Mouse (Mus musculus) liver, embryonic 15.5 days (tissue): ENCODE measurements around the gene Naxd. TPM values are rescaled to one million over a fixed set of nuclear protein-coding genes. Genes with fewer than 3 reads are reported as not detected.
"Not testable (repeated sequence)": the region's sequence is repeated elsewhere in the genome, so short reads cannot be mapped to it uniquely, and the experiment has no call there.

ENCODE experiments used
- ATAC-seq: fragments of 200-750 bp; cut with Nextera tagmentation; 2 replicates; pipeline ENCODE4 v1.8.0; 2017; ENCODE audit warnings: moderate number of reproducible peaks, mild to moderate bottlenecking, moderate library complexity; ENCODE audit not compliant: insufficient read depth
- H3K27ac ChIP-seq: fragments of 300-500 bp; sonication (generic); replicated peaks from 2 replicates; pipeline ENCODE4 v1.5.1; 2015; ENCODE audit warnings: mild to moderate bottlenecking, inconsistent platforms
- H3K27me3 ChIP-seq: fragments of 300-500 bp; sonication (generic); 2 replicates; pipeline ENCODE4 v1.6.1; 2015; ENCODE audit warnings: mild to moderate bottlenecking, inconsistent platforms
- H3K36me3 ChIP-seq: fragments of 300-500 bp; sonication (generic); replicated peaks from 2 replicates; pipeline ENCODE4 v1.6.1; 2015; ENCODE audit warnings: moderate library complexity, mild to moderate bottlenecking, inconsistent platforms
- H3K4me1 ChIP-seq: fragments of 300-500 bp; sonication (generic); replicated peaks from 2 replicates; pipeline ENCODE4 v1.6.1; 2015; ENCODE audit warnings: inconsistent platforms
- H3K4me2 ChIP-seq: fragments of 300-500 bp; sonication (generic); 2 replicates; pipeline ENCODE4 v1.6.1; 2015; ENCODE audit warnings: moderate library complexity, mild to moderate bottlenecking, inconsistent platforms
- H3K4me3 ChIP-seq: fragments of 300-500 bp; sonication (generic); replicated peaks from 2 replicates; pipeline ENCODE4 v1.5.1; 2015; ENCODE audit warnings: mild to moderate bottlenecking, inconsistent platforms
- H3K9ac ChIP-seq: fragments of 300-500 bp; sonication (generic); 2 replicates; pipeline ENCODE4 v1.6.1; 2015; ENCODE audit warnings: moderate library complexity, mild to moderate bottlenecking, inconsistent platforms
- H3K9me3 ChIP-seq: fragments of 300-500 bp; sonication (generic); replicated peaks from 2 replicates; pipeline ENCODE4 v1.6.1; 2016; ENCODE audit warnings: inconsistent platforms
- WGBS: fragments of 180-500 bp; shearing (Covaris S2); methylation state at CpG from one replicate; pipeline ENCODE4 v1.1.7; 2015; ENCODE audit warnings: mixed read lengths; ENCODE audit not compliant: insufficient replicate concordance; 5-methylcytosine and 5-hydroxymethylcytosine counted together
- polyA plus RNA-seq: library from polyadenylated mRNA; unstranded; fragments of >200 nt; fragmentation: Nextera tagmentation; extraction: Ambion mirVana; gene quantifications from 2 replicates; pipeline ENCODE4 v1.2.1, GENCODE M21; 2015

The Naxd gene
- polyA plus RNA-seq, 1 experiment from 2014 or later = 37.1 TPM

DNA sequence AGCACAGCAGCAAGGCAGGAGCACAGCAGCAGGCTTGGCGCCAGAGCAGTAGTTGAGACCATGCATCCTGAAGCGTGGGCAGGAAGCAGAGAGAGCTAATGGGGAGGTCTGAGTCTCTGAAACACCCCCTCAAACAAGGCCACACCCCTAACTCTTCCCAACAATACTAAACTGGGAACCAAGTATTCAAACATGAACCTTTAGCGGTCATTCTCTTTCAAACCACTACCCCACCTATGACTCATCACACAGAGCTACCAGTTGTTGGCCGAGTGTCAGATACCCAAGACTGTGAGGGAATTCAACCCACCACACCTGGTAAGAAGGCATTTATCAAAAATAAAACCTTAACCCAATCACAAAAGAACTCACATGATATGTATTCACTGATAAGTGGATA is 10.1 kb upstream of the Naxd start:
- Histone ChIP-seq H3K9me3 (no peaks in the 10 kb centered on the region), H3K4me1 (no peaks in the 10 kb centered on the region), H3K27ac (no peak overlapping the region), H3K4me3 (no peak overlapping the region), H3K27me3 (peaks cover 37% of the 10 kb centered on the region), H3K36me3 (no peaks in the 10 kb centered on the region), H3K4me2 (no peak overlapping the region), H3K9ac (no peak overlapping the region)
- 57% methylated on average over 4 of the region's 4 CpGs for WGBS
- ATAC-seq = no peak

DNA sequence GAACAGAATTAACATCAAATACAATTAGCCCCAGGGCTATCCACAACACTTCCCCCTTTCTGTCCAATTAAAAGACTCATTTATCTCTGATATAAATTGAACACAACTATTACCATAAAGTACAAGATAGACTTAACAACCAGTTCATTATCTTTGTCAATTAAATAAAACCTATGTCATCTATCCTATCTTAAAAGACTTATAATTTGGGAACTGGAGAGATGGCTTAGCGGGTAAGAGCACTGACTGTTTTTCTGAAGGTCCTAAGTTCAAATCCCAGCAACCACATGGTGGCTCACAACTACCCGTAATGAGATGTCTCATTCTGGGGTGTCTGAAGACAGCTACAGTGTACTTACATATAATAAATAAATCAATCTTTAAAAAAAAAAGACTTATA is 5.0 kb upstream of the Naxd start:
- H3K4me2 ChIP-seq, H3K4me1 ChIP-seq, H3K9me3 ChIP-seq, H3K9ac ChIP-seq, H3K27ac ChIP-seq, H3K36me3 ChIP-seq, ATAC-seq, H3K4me3 ChIP-seq: not testable (repeated sequence)
- H3K27me3 ChIP-seq = peaks cover 33% of the 10 kb centered on the region
- WGBS = 66% methylated on average over 2 of the region's 2 CpGs

DNA sequence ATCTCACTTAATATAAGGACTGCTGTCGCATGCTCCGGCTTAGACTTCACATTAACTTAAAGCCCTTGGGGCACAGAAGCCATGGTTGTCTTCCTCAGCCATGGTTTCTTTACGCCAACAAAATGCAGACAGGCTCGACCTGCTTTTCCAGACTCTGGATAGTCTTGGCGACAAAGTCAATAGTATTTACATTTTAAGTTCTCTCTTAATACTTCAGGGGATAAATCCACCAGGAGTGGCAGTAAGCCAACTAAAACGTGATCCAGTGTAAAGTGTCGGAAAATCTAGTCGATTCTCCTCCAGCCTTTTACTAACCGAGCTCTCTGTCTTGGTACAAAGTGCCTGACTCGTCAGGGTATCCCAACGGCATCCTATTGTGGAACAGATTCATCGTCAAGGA is 975 bp downstream of the Naxd start:
- Histone ChIP-seq H3K27ac (no peak overlapping the region), H3K4me3 (peak overlapping the region; percentile 99), H3K36me3 (peaks cover 12% of the 10 kb centered on the region), H3K4me2 (peak overlapping the region; percentile 81), H3K27me3 (peaks cover 14% of the 10 kb centered on the region; the same call in 1 of the 2 replicates), H3K9ac (peak overlapping the region; percentile 86), H3K9me3 (no peaks in the 10 kb centered on the region), H3K4me1 (peaks cover 21% of the 10 kb centered on the region)
- ATAC-seq = no peak
- WGBS = 61% methylated on average over 12 of the region's 12 CpGs

DNA sequence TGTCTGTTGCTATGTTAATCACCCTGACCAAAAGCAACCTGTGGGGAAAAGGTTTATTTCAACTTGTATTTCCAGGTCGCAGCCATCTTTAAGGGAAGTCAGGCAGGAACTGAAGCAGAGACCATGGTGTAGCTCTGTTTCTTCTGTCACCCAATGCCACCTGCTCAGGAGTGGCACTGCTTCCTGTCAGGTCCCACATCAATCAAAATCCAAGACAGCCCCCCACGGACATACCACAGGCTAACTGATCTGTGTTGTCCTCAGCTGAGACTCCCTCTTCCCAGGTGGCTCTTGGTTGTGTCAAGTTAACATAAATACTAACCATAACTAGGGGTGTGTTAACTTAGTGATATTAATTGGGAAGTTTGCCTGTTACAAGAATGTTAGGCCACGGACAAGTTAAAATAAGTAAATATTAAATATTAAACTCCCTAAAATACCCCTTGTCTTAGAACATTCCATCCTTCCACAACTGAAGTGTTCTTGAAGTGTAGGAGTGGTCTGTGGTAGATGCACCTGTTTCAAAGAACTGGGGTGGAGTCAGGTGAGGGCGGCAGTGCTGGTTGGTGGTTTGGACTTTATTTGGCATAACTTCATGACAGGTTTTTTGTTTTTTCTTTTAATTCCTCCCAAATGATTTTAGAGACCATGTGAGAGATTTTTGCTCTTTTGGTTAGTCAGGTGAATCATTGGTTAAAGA is 1.6 kb downstream of the Naxd start:
- no peak overlapping the region for H3K27ac ChIP-seq
- WGBS = 56% methylated on average over 4 of the region's 4 CpGs
- no peak overlapping the region for H3K9ac ChIP-seq

DNA sequence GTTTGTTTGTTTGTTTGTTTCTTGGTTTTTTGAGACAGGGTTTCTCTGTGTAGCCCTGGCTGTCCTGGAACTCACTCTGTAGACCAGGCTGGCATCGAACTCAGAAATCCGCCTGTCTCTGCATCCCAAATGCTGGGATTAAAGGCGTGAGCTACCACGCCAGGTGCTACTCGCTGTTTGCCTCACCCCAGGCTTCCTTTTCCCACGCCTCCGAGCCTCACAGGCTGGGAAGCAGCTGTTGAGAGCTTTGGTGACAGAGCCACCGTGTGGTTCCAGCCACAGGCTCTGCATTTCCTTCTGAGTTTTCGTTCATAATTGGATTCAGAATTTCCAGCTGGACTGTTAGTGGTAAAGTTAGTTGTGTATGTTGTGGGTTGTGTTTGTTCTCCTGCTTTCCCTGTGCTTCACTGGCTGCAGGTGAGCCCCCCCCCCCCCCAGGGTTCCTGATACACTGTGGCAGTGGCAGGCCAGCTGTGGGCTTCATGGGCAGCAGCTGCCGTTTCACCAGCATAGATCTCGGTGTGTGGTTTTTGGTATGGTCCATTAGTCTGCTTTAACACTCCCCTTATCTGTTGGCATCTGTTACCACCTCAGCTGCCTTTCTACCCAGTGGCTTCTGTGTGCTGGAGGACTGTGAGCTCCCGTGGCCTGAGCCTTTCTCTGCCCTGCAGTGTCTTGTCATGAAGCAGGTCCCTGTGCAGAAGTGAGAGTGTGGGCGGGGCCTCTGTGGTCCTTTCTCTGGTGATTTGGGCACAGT is 6.3 kb downstream of the Naxd start:
- Histone ChIP-seq H3K4me2 (no peak overlapping the region), H3K36me3 (peaks cover 62% of the 10 kb centered on the region), H3K9me3 (no peaks in the 10 kb centered on the region), H3K4me1 (peaks cover 14% of the 10 kb centered on the region), H3K4me3 (no peak overlapping the region), H3K27me3 (no peaks in the 10 kb centered on the region), H3K27ac (no peak overlapping the region), H3K9ac (no peak overlapping the region)
- no peak for ATAC-seq
- WGBS = 61% methylated on average over 13 of the region's 13 CpGs

More for the DNA sequence above, 1.6 kb downstream of the Naxd start:
- Histone ChIP-seq H3K36me3 (peaks cover 18% of the 10 kb centered on the region), H3K4me1 (peaks cover 23% of the 10 kb centered on the region), H3K4me3 (peak overlapping the region; percentile 99), H3K27me3 (peaks cover 14% of the 10 kb centered on the region; the same call in 1 of the 2 replicates), H3K9me3 (no peaks in the 10 kb centered on the region), H3K4me2 (peak overlapping the region; percentile 81)
- ATAC-seq = no peak

DNA sequence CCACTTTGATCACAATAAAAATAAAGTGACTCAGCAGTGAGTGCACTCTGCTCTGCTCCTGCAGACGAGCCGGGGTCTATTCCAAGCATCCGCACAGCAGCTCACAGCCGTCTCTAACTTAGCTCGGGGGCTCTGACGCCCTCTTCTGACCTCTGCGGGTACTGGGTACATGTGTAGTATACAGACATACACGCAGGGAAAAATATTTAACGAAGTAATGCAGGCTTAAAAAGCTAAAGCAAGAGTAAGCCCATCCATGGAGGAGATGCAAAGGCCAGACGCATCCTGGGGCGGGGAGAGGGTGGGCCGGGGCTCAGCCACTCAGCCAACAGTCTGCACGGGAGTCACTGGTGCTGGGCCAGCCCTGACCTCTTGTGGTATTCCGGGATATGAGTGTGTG is 8.8 kb downstream of the Naxd start:
- H3K27ac ChIP-seq = no peak overlapping the region
- 84% methylated on average over 14 of the region's 14 CpGs for WGBS
- H3K36me3 ChIP-seq = peaks cover 86% of the 10 kb centered on the region
- no peak overlapping the region for H3K4me3 ChIP-seq
- H3K27me3 ChIP-seq = no peaks in the 10 kb centered on the region
- H3K9me3 ChIP-seq = no peaks in the 10 kb centered on the region
- no peak overlapping the region for H3K9ac ChIP-seq
- H3K4me2 ChIP-seq = no peak overlapping the region
- no peak for ATAC-seq
- H3K4me1 ChIP-seq = peaks cover 9% of the 10 kb centered on the region

DNA sequence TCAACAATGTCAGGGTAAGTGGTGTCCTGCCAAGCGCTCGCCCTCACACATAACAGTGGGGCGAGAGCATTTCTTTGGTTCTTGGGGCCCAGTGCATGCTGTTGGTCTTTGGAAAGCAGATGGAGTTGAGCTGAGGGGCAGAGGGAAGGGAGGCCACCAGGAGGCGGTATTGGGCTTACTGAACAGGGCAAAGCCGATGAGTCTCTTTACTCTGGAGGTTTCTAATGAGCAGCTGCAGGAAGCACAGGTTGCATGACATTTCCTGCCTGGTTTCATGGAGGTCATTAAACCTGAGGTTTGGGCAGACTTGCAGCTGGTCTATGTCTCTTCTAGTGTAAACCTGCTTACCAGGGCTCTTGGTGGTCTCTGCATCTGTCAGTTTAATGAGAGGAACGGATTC is 9.5 kb downstream of the Naxd start:
- no peaks in the 10 kb centered on the region for H3K27me3 ChIP-seq
- 58% methylated on average over 6 of the region's 6 CpGs for WGBS
- H3K9me3 ChIP-seq = no peaks in the 10 kb centered on the region
- no peak overlapping the region for H3K9ac ChIP-seq
- H3K27ac ChIP-seq = no peak overlapping the region
- no peak overlapping the region for H3K4me2 ChIP-seq
- peaks cover 13% of the 10 kb centered on the region for H3K4me1 ChIP-seq
- no peak for ATAC-seq
- H3K36me3 ChIP-seq = peaks cover 93% of the 10 kb centered on the region
- H3K4me3 ChIP-seq = no peak overlapping the region

DNA sequence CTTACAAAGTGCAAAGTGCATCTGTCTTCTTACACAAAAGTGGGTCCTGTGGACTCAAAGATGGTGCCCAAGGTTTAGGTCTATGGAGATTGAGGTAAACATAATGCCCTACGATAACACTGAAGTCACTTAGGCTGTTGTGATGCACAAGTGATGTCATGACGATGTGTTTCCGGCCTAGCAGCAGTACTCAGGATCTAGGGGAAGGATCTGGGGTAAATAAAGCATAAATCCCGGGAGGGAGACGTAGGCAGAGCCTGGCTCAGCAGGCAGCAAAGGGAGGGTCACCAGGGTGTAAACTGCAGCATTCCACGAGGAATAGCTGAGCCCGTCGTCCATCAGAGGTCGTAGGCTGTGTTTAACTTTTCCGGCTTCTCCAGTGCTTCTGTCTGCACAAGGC is 11.6 kb downstream of the Naxd start:
- Histone ChIP-seq H3K9ac (no peak overlapping the region), H3K4me1 (peaks cover 33% of the 10 kb centered on the region), H3K9me3 (no peaks in the 10 kb centered on the region), H3K27ac (no peak overlapping the region), H3K4me2 (no peak overlapping the region), H3K36me3 (peaks cover 96% of the 10 kb centered on the region), H3K27me3 (no peaks in the 10 kb centered on the region), H3K4me3 (no peak overlapping the region)
- WGBS = 83% methylated on average over 10 of the region's 10 CpGs
- no peak for ATAC-seq

DNA sequence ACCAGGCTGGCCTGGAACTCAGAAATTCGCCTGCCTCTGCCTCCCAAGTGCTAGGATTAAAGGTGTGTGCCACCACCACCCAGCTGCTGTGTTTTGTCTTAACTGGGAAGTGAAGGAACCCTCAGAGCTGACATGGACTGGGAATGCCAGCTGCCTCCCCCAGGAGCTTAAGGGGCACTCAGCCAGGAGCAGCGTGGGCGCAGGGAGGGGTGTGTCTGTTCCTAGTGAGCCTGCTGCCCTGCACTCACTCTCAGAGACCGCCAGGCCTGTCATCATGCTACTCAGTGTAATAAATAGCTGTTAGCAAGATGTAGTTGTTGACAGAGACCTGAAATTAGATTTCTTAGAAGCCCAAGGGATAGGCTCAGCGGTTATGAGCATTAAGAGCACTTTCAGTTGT is 13.7 kb downstream of the Naxd start:
- peaks cover 95% of the 10 kb centered on the region for H3K36me3 ChIP-seq

DNA sequence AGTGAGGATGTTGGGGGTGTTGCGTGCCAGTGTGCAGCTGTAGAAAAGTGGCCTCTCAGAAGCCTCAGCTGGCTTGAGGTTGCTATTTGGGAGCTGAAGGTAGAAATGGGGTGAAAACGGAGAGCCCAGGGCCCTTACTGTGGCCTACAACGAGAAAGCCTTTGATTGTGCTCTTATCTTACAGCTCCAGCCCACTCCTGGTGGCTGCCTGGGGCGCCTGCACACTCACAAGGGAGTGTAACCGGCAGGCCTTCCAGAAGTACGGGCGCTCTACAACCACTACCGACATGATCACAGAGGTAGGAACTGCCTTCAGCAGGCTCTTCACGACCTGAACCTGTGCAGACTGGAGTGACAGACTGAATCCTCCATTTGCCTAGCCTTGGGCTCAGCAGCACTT is 15.4 kb downstream of the Naxd start:
- H3K4me3 ChIP-seq = no peak overlapping the region
- H3K9ac ChIP-seq = 0 out of 2 replicates have a peak overlapping the region, but pooled peaks have one; percentile 4
- H3K4me1 ChIP-seq = peaks cover 35% of the 10 kb centered on the region
- peak; percentile 78 for ATAC-seq
- H3K9me3 ChIP-seq = no peaks in the 10 kb centered on the region
- H3K27me3 ChIP-seq = no peaks in the 10 kb centered on the region
- H3K36me3 ChIP-seq = peaks cover 83% of the 10 kb centered on the region
- 0 out of 2 replicates have a peak overlapping the region, but pooled peaks have one; percentile 8 for H3K4me2 ChIP-seq
- 24% methylated on average over 9 of the region's 9 CpGs for WGBS
- H3K27ac ChIP-seq = peak overlapping the region; percentile 53

More for the DNA sequence above, 13.7 kb downstream of the Naxd start:
- no peak for ATAC-seq
- Histone ChIP-seq H3K27me3 (no peaks in the 10 kb centered on the region), H3K4me3 (no peak overlapping the region), H3K27ac (no peak overlapping the region), H3K9ac (no peak overlapping the region), H3K9me3 (no peaks in the 10 kb centered on the region), H3K4me1 (peaks cover 38% of the 10 kb centered on the region), H3K4me2 (no peak overlapping the region)
- 76% methylated on average over 5 of the region's 5 CpGs for WGBS

DNA sequence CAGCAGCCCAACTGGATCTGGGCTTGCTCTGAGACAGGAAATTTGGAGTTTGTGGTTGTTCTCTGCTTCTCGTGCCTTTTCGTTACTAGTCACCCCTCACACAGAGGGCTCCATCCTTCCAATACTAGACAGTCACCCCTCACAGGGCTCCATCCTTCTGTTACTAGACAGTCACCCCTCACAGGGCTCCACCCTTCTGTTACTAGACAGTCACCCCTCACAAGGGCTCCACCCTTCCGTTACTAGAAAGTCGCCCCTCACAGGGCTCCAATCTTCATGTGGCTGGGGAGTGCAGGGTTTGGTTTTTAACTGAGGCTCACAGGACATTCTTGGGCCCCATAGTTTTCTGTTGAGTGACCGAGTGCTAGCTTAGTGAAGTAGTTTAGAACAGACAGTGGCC is 15.9 kb downstream of the Naxd start:
- WGBS = 44% methylated on average over 5 of the region's 5 CpGs
- no peaks in the 10 kb centered on the region for H3K9me3 ChIP-seq
- H3K36me3 ChIP-seq = peaks cover 82% of the 10 kb centered on the region
- no peak overlapping the region for H3K9ac ChIP-seq
- H3K27ac ChIP-seq = peak overlapping the region; percentile 53
- H3K4me3 ChIP-seq = no peak overlapping the region
- H3K27me3 ChIP-seq = no peaks in the 10 kb centered on the region
- peaks cover 34% of the 10 kb centered on the region for H3K4me1 ChIP-seq
- H3K4me2 ChIP-seq = peak overlapping the region; percentile 8; the same call in 1 of the 2 replicates
- ATAC-seq = no peak; the same call in 1 of the 2 replicates
